Mouse (Mus musculus) neural tube, embryonic 10.5 days (tissue): Measurements from ENCODE around the gene Fbxo9.
A peak's percentile ranks its signal among the peaks of the same experiment; 100 is the strongest.
"Not testable (repeated sequence)": the region's sequence is repeated elsewhere in the genome, so short reads cannot be mapped to it uniquely, and the experiment has no call there.

Experiments
- DNase-seq: peaks from one replicate; pipeline ENCODE4 v3.0.0-alpha.2; 2017; ENCODE audit warnings: low spot score; ENCODE audit errors: extremely low spot score

The Fbxo9 gene

DNA sequence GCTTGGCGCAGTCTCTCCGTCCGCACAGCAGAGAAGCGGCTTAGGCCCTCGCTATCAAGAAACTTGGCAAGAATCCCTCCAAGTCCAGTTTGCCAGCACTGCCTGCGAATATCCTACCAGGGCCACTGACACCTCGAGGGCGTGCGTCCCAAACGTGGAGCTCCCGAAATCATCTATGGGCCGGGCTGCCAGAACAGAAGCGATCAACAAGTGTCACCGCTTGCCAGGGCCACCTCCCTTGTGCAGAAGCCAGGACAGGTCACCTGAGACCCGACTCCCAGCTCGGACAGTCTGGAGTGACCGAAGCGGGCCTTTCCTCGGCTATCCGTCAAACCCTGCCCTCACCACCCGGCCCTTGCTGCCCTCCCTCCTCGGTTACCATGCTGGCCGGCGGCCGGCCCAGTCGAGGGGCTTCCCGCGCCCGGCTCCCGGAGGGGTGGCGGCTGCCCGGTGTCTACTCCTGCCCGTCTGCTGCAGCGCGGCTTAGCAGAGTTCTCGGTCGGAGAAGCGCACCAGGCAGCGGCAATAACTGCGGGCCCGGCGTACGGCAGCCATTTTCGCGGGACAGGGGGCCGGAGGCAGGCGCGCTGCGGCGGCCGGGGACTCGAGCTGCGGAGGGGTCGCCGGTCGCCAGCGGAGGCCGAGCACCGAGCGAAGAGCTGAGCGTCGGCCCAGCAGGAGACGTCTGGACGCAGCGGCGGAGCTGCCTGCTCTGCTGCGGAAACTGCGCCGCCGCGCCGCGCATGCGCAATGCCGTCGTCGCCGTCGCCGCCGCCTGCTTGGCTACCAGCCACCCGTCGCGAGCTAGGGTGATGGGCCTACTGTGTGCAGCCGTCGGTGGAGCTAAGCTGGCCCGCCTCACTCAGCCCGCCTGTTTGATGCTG, 711 bp downstream of the Fbxo9 start:
- DNase-seq: peak; percentile 86

DNA sequence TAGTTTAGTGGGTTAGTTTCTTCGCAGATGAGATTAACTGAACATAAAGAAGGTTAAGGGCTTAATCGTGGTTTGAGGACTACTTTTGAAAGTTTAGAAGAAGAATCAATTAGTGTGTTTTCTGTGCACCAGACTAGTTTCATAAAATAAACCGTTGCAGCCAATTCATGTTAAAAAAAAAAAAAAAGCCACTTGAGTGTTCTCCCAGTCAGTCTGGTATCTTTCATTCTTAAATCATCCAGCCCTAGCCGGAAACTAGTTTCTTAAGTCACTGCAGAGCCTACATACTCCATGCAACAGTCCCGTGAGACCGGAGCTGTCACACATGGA, 1.3 kb downstream of the Fbxo9 start:
- no peak for DNase-seq

DNA sequence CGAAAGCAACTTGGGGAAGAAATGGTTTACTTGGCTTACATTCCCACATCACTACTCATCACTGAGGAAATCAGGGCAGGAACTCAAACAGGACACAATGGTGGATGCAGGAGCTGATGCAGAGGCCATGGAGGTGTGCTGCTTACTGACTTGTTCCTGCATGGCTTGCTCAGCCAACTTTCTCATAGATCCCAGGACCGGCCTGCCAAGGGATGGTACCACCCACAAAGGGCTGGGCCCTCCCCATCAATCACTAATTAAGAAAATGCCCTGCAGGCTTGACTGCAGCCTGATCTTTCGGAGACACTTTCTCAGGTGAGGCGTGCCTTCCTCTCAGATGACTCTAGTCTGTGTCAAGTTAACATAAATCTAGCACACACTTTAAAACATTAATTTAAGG, 2.0 kb downstream of the Fbxo9 start:
- no peak for DNase-seq

DNA sequence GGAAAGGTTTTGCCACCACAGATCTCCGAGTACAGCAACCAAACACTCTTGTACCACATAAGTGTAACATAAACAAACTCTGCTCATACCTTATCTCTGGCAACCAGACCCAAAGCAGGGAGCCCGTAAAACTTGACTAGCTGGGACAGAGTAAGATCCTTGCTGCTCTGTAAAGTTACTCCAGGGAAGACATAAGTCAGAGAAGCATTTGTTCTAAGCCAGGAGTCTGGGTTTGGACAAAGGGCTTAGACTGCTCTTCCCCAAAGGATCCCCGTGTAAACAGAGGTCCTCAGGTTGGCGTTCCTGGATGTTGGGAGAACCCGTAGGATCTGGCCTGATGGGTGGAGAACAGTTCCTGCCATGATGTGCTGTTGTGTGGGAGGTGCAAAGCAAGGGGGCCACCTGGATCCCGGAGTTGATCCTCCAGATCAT, 3.3 kb downstream of the Fbxo9 start:
- no peak for DNase-seq

DNA sequence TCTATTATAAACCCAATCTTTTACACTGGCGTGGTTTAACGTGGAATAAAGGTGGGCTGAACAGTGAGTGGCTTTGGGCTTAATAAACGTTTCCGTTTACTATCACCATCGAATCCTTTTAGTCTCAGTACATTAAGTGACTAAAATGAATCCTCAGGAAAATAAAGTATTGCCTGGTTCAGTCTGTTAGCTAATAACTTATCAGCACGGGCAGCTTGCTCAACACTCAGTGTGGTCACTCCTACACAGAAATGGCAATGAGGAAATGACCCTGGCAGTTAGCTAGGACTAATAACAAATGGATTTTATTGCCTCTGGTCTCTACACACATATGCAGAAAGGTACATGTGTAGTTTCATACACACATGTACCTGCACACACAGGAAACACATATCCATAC, 3.9 kb downstream of the Fbxo9 start:
- DNase-seq: no peak

DNA sequence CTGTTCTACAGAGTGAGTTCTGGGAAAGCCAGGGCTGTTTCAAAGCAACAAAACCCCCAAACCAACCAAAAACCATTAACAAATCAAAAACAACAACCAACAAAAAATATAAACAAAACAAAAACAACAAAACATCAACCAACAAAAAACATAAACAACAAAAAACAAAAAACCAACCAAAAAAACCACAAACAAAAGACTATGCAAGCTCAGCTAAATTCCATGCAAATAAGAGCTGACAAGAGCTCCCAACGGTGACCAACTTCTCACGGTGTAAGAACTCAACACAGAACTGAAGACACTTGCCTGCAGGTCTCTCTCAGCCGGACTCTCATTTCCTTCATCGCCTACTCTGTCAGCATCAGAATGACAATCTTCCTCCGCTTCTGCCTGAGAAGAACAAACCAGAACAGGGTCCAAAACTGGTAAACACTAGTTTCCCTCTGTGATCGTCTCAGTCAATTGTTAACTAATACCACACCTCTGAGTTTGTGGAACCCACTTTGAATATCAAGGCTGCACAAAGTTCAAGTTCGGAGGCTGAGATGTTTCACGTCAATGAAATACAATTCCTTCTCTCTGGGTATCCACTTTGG, 4.8 kb downstream of the Fbxo9 start:
- no peak for DNase-seq

DNA sequence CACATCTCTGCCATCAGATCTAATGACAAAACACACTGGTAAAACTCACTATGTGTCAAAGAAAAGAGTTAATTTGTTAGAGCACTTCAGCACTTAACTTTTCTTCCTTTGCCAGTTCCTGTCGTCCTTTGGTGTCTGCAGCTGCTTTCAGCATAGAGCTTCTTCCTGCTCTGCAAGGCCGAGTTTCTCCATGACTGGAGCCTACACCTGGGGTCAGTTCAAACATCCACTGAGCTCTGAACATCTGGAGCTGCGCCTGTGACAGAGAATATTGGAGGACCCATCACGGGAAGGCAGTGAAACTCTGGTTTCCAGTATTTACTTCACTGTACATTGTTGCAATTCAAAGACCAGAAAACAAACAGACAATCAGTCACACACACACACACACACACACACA, 7.4 kb downstream of the Fbxo9 start:
- no peak for DNase-seq

DNA sequence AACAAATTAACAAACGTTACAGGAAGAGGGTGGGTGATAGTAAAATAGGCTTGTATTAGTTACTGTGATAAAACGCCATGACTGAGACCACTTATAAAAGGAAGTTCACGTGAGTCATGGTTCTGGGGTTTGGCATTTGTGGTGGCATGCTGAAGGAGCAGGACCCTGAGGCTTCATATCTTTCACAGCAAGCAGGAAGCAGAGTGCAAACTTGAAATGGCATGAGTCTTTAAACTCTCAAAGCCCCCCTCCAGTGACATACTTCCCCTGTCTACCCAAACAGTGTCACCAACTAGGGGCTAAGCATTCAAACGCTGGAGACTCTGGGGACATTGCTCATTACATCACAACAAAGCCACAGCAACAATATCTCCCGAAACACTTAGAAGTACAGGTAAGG, 7.9 kb downstream of the Fbxo9 start:
- no peak for DNase-seq

DNA sequence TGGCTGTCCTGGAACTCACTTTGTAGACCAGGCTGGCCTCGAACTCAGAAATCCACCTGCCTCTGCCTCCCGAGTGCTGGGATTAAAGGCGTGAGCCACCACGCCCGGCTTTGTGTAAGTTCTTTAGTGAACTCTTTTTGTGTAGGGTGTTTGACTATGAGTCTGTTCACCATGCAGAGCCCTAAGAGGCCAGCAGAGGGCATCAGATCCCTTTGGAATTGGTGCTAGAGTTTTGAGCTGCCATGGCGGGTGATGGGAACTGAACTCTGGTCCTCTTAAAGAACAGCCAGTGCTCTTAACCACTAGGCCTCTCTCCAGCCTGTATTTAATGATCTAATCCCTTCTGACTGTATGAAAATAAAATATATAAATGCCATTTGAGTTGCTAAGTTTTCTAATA, 12.5 kb downstream of the Fbxo9 start:
- no peak for DNase-seq

DNA sequence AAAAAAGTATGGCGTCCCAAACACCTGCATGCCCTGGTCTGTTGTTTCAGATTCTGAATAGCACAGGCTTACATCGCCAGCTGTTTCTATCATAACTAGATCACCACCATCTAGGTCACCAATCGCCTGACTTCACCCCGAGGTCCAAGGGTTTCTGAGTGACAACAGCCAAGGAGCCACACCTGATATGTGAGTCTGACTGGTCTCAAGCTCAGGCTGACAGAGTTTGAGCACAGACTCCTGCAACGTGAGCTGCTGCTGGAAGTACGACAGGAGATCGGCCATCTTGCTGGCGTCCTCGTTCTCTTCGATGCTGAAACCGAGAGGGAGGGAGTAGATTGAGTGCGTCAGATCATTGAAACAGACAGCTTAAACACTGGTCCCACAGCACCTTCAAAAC, 13.2 kb downstream of the Fbxo9 start:
- no peak for DNase-seq

DNA sequence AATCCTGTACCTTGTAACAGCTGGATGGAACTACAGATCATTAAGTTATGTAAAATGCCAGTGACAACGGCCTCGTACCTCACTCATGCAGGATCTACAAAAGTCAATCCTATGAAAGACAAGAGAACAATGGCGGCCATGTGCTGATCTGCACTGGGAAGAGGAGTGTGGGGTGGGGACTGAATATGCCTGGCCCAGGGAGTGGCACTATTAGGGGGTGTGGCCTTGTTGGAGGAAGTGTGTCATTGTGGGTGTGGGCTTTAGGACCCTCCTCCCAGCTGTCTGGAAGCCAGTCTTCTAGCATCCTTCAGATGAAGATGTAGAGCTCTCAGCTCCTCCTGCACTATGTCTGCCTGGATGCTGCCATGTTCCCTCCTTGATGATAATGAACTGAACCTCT, 18.3 kb downstream of the Fbxo9 start:
- no peak for DNase-seq

DNA sequence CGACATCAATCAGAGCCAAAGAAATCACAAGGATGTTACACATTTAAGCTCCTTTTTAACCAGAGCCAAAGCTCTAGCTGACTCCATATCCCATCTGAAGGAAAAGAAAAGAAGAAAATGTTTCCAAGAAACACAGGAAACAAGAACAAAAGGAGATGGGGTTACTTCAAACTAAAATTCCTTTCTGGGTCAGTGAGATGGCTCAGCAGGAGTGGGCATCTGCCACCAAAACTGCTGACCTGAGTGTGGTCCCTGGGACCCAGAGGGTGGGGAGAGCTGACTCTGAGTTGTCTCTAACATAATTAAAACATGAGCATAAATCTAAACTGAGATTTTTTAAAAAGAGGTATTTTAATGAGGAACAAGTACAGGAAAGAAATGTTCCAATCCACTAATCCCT, 19.0 kb downstream of the Fbxo9 start:
- DNase-seq: no peak

DNA sequence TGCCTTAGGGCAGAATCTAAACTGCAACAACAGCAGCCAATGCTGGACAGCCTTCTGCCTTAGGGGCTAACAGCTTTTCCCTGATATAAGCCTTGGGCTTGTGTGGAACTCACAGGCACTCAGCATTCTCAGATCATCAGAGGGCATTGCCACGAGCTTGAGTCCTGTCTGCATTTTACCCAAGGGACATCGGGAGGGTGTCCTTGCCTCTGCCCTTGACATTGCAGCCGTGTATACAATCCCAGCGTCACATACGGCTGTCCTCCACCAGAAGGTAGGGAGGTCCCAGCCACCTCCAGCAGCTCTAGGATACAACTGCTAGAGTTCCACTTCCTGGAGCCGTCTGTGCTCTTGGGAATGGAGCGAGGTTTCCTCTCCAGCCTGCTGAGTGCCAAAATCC, 19.9 kb downstream of the Fbxo9 start:
- DNase-seq: no peak

DNA sequence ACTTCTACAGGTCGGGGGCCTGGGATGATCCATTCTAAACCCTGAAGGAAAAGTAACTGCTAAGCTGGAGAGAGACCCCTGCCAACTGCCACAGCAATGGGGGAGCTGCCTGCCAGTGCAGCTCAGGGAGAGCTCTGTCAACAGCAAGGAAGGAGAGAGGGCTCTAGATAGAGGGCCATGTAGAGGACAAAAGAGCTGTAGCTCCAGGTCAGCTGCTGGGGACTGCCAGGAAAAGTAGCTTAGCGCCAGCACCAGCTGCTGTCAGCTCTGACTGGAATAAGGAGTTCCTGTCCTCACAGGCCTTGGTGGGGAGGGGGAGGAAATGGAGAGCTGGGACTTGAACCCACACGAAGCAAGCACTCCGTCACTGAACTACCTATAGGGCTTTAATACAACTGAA, 20.3 kb downstream of the Fbxo9 start:
- DNase-seq: no peak

DNA sequence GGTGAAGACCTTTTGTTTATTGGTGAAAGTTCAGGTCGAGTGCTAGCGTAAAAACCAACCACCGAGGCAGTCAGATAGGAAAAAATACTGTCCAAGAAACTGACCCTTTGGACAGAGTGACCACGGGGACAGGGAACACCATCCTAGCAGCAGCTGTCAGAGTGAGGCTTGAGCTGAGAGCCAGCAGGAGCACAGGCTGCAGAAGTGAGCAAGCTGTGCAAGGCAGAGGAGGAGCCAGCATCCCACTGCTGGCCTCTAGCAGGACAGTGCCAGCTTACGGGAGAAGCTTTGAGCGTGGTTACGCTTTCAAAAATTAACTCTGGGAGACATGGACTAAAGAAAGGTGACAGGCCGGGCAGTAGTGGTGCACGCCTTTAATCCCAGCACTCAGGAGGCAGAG, 21.1 kb downstream of the Fbxo9 start:
- DNase-seq: no peak

DNA sequence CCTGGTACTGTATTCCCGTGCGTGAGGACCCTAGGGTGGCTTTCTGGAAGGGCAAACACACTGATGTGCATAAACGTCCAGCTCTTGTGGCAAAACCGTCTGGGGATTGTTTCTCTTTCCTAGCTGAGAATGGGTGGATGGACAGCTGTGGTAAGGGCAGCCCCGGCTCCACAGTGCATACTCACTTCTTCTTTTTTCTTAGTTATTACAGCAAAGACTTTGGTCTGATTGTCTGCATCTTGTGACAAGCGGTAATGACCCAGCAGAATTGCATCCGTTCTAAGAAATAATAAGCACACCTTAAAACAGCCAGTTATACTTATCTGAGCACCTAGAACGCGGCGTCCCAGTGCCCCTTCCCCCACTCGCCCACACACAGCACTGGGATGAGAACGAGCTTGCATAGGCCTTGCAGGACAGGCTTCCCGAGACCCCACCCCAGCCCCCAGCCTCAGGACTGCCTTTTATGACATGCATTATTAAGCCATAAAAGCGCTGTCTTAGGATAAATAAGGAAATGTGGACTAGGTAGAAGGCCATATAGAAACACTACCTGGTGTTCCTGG, 23.1 kb downstream of the Fbxo9 start:
- DNase-seq: no peak

DNA sequence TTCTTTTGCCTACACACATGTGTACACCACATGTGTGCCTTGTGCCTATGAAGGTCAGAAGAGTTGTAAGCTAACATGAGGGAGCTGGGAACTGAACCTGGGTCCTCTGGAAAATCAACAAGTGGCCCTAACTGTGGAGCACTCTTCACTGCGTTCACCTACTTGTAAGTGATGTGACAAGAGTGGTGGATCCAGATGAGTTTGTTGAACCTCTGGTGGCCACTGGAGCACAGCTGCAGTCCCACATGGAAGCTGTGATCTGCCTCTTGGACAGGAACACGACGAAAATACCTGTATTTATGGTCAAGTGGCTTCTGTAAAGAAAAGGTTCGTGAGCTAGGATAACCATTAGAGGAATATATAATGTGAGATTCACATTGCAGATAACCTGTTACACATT, 24.5 kb downstream of the Fbxo9 start:
- DNase-seq: no peak

DNA sequence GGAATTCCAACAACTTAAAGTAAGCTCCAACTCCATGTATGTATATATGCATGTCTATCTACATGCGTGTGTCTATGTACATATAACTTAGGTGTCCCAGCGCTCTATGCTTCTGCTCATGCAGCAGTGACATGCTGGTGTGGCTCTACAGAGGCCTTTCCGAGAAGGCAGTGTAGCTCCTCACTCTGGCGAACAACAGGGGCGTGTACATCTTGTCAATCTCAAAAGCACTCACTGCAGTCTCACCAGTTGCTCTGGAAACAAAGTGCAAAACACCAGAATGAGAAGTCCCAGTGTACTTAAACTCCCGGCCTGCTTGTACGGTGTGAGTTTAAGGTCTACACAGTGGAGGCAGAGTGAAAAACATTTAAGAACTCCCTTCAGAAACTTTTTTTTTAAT, 27.0 kb downstream of the Fbxo9 start:
- no peak for DNase-seq

DNA sequence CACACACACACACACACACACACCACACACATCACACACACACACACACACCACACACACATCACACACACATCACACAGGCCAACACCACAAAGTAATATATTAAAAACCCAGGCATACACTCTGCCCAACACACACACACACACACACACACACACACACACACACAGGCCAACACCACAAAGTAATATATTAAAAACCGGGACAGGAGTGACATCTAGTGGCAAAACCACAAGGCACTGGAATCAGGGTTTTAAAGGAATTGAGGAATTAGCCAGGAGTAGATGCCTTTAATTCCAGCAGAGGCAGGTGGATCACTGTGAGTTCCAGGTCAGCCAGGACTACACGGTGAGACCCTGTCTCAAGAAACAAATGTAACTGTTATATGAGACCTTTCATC, 30.6 kb downstream of the Fbxo9 start:
- DNase-seq: no peak

DNA sequence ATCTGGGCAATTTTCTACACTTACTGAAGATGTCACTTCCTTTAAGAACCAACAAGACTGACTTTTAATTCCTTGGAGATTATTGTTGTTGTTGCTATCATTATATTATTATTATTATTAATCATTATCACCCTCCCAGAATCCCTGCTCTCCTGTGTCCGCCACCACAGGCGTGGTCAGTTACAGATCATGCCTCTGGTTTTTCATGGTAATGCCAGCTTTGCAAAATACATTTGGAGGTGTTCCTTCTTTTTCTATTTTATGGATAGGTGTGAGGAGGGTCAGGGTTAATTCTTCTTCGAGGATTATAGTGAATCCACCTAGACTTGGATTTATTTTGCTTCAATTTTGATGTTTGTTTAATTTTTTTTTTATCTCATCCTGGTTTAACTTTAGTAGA, 33.6 kb downstream of the Fbxo9 start:
- no peak for DNase-seq

DNA sequence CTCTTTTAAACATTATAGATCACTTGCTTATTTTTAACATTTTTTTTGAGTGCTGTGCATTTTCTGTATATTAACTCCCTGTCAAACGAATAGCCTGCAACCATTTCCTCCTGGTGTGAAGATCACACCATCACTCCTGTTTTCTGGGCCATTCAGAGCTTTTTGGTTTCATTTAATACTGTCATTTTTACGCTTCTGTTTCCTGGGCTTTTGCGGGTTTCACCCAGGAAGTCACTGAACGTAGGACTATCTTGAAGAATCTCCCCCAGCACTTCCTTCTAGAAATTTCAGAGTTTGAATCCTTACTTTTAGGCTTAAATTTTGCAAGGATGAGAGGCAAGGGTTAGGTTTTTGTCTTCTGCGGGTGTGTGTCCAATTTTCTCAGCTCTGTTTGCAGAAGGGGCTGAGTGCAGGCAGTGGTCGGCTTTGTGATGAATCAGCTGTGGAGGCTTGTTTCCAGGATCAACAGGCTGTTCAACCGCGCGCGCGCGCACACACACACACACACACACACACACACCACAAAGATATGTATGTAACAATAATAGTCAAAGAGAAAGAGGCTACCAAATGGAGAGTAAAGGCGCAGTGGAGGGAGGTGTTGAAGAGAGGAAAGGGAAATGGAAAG, 35.0 kb downstream of the Fbxo9 start:
- no peak for DNase-seq

DNA sequence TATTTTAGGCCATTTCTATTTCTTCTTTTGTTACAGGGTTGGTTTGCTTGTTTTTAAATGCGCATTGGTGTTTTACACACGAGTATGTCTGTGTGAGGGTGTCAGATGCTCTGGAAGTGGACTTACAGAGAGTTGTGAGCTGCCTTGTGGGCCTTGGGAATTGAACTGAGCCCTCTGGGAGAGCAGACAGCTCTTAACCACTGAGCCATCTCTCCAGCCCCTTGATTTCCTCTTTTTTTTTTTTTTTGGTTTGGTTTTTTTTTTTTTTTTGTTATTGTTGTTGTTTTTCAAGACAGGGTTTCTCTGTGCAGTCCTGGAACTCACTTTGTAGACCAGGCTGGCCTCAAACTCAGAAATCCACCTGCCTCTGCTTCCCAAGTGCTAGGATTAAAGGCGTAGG, 35.6 kb downstream of the Fbxo9 start:
- not testable (repeated sequence) for DNase-seq

DNA sequence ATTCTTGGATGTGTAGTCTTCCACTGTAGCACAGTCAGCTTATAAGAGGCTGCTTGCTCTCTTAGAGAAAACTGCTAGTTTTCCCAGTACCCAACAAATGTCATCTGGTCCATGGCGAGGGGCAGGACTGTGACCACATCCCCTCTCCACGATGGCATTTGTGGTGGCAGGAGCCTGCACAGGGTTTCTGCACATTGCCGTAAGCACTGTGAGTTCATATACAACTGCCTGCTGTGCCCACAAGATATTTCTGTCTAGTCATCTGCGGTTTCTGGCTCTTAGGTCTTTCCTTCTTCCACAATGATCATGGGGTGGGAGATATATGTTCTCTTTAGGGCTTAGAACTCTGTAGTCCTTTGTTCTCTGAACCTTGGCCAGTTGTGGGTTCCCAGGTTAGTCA, 37.2 kb downstream of the Fbxo9 start:
- no peak for DNase-seq
